Mouse (Mus musculus): Measurements from ENCODE around the gene Ifi213.
"Not testable (repeated sequence)": the region's sequence is repeated elsewhere in the genome, so short reads cannot be mapped to it uniquely, and the experiment has no call there.

Gene Ifi213

GRCm38 (mm10) chr1:173598838-173599494 lies at the start of gene Ifi213:
Gene Ifi213 (minus strand): TSS chr1:173599274.
- not testable (repeated sequence) for DNase-seq

- no peak for DNase-seq
Observed at GRCm38 (mm10) chr1:173645393-173645792, 46.3 kb upstream of the Ifi213 start.

- DNase-seq: no peak
Observed at GRCm38 (mm10) chr1:173633969-173634645, 35.0 kb upstream of the Ifi213 start.

GRCm38 (mm10) chr1:173630622-173631021 lies 31.5 kb upstream of the Ifi213 start, which contains the start of gene Ifi209:
Gene Ifi209 (plus strand): TSS chr1:173630917.
- not testable (repeated sequence) for DNase-seq

GRCm38 (mm10) chr1:173626686-173627085 lies 27.6 kb upstream of the Ifi213 start:
- no peak for DNase-seq

- DNase-seq: no peak
Observed at GRCm38 (mm10) chr1:173624052-173624451, 25.0 kb upstream of the Ifi213 start.

- not testable (repeated sequence) for DNase-seq
Observed at GRCm38 (mm10) chr1:173622216-173622615, 23.1 kb upstream of the Ifi213 start.

- not testable (repeated sequence) for DNase-seq
Observed at GRCm38 (mm10) chr1:173610291-173610690, 11.2 kb upstream of the Ifi213 start.

GRCm38 (mm10) chr1:173589698-173590097 lies 9.4 kb downstream of the Ifi213 start:
- DNase-seq: not testable (repeated sequence)

- no peak for DNase-seq
Observed at GRCm38 (mm10) chr1:173579921-173580585, 19.0 kb downstream of the Ifi213 start.

- DNase-seq: no peak
Observed at GRCm38 (mm10) chr1:173579079-173579478, 20.0 kb downstream of the Ifi213 start.

GRCm38 (mm10) chr1:173550491-173551050 lies 48.5 kb downstream of the Ifi213 start:
- DNase-seq: not testable (repeated sequence)

- not testable (repeated sequence) for DNase-seq
Observed at GRCm38 (mm10) chr1:173548798-173549197, 50.3 kb downstream of the Ifi213 start.

- not testable (repeated sequence) for DNase-seq
Observed at GRCm38 (mm10) chr1:173535791-173536190, 63.3 kb downstream of the Ifi213 start, which contains the start of gene Ifi214. Gene Ifi214 (minus strand): TSS chr1:173535957.

GRCm38 (mm10) chr1:173521452-173521851 lies 77.6 kb downstream of the Ifi213 start:
- no peak for DNase-seq
